Mouse (Mus musculus) left cerebral cortex, adult 18-20 months (tissue): ENCODE data around the gene Pou2f3. TPM values are rescaled to one million over a fixed set of nuclear protein-coding genes. Genes with fewer than 3 reads are reported as not detected.
"Not testable (repeated sequence)": the region's sequence is repeated elsewhere in the genome, so short reads cannot be mapped to it uniquely, and the experiment has no call there.

ENCODE experiments used
- DNase-seq, 2 experiments: peaks; one replicate each; pipeline ENCODE4 v3.0.0; 2021 to 2022; ENCODE audit warnings: low spot score in 2 of 2, mixed read lengths in 1 of 2
- total RNA-seq, 2 experiments: library from RNA; stranded (reverse); gene quantifications; 2 replicates each; pipeline ENCODE4 v1.2.3; 2021

The Pou2f3 gene
- total RNA-seq, 2 experiments from 2014 or later: 0.21 to 0.37 TPM

GRCm38 (mm10) chr9:43178172-43178571 is 32.0 kb downstream of the Pou2f3 start:
- no peak for DNase-seq

GRCm38 (mm10) chr9:43167081-43167480 is 43.1 kb downstream of the Pou2f3 start:
- DNase-seq: no peak

GRCm38 (mm10) chr9:43166346-43166745 is 43.8 kb downstream of the Pou2f3 start:
- no peak for DNase-seq

GRCm38 (mm10) chr9:43155960-43156359 is 54.2 kb downstream of the Pou2f3 start:
- DNase-seq: no peak

GRCm38 (mm10) chr9:43151779-43152178 is 58.4 kb downstream of the Pou2f3 start:
- DNase-seq: no peak

- DNase-seq: no peak
Observed at GRCm38 (mm10) chr9:43150957-43151356, 59.2 kb downstream of the Pou2f3 start.

GRCm38 (mm10) chr9:43150075-43150474 is 60.1 kb downstream of the Pou2f3 start:
- peak; percentile 76 to 79 for DNase-seq

- peak; percentile 43 to 53 for DNase-seq
Observed at GRCm38 (mm10) chr9:43149498-43149897, 60.7 kb downstream of the Pou2f3 start.

GRCm38 (mm10) chr9:43145196-43145595 is 65.0 kb downstream of the Pou2f3 start:
- no peak for DNase-seq

GRCm38 (mm10) chr9:43144206-43144810 is 65.9 kb downstream of the Pou2f3 start:
- peak in 1 of 2 experiments; percentile 20 for DNase-seq

- DNase-seq: peak; percentile 73 to 77
Observed at GRCm38 (mm10) chr9:43141839-43142238, 68.3 kb downstream of the Pou2f3 start.

GRCm38 (mm10) chr9:43133525-43133924 is 76.6 kb downstream of the Pou2f3 start:
- peak; percentile 53 to 75 for DNase-seq

GRCm38 (mm10) chr9:43132380-43132779 is 77.8 kb downstream of the Pou2f3 start:
- no peak for DNase-seq

GRCm38 (mm10) chr9:43131940-43132339 is 78.2 kb downstream of the Pou2f3 start:
- DNase-seq: no peak

- DNase-seq: no peak
Observed at GRCm38 (mm10) chr9:43130684-43131083, 79.5 kb downstream of the Pou2f3 start.

- DNase-seq: peak; percentile 42 to 51
Observed at GRCm38 (mm10) chr9:43127101-43127787, 82.9 kb downstream of the Pou2f3 start.

GRCm38 (mm10) chr9:43122379-43122778 is 87.8 kb downstream of the Pou2f3 start:
- DNase-seq: no peak

- not testable (repeated sequence) for DNase-seq
Observed at GRCm38 (mm10) chr9:43121948-43122347, 88.2 kb downstream of the Pou2f3 start.

GRCm38 (mm10) chr9:43116997-43117336 is 93.2 kb downstream of the Pou2f3 start:
- no peak for DNase-seq

- DNase-seq: peak; percentile 42 to 66
Observed at GRCm38 (mm10) chr9:43116134-43116996, 93.8 kb downstream of the Pou2f3 start, which contains the start of gene Tmem136. TSS of gene Tmem136 (minus strand) at chr9:43116570.

GRCm38 (mm10) chr9:43115431-43116133 is 94.6 kb downstream of the Pou2f3 start:
- no peak for DNase-seq
